Mouse (Mus musculus): ENCODE data around the gene Kirrel2.
"Not testable (repeated sequence)": the region's sequence is repeated elsewhere in the genome, so short reads cannot be mapped to it uniquely, and the experiment has no call there.

GRCm38 (mm10) chr7:30495506-30496042 is 38.1 kb upstream of the Kirrel2 start:
- not testable (repeated sequence) for TF ChIP-seq POLR2A (IDR thresholded peaks at IDR 0.05; ENCODE audit: low read depth, low read length); CTCF (IDR thresholded peaks at IDR 0.05; ENCODE audit: extremely low read depth, insufficient read length, insufficient replicate concordance, low read depth, low read length)
